Mouse (Mus musculus): Measurements from ENCODE around the gene Bcl2l2. TPM values are rescaled to one million over a fixed set of nuclear protein-coding genes. Genes with fewer than 3 reads are reported as not detected.

Gene Bcl2l2
- polyA plus RNA-seq, 1 experiment from 2014 or later, result 3.3 TPM

DNA sequence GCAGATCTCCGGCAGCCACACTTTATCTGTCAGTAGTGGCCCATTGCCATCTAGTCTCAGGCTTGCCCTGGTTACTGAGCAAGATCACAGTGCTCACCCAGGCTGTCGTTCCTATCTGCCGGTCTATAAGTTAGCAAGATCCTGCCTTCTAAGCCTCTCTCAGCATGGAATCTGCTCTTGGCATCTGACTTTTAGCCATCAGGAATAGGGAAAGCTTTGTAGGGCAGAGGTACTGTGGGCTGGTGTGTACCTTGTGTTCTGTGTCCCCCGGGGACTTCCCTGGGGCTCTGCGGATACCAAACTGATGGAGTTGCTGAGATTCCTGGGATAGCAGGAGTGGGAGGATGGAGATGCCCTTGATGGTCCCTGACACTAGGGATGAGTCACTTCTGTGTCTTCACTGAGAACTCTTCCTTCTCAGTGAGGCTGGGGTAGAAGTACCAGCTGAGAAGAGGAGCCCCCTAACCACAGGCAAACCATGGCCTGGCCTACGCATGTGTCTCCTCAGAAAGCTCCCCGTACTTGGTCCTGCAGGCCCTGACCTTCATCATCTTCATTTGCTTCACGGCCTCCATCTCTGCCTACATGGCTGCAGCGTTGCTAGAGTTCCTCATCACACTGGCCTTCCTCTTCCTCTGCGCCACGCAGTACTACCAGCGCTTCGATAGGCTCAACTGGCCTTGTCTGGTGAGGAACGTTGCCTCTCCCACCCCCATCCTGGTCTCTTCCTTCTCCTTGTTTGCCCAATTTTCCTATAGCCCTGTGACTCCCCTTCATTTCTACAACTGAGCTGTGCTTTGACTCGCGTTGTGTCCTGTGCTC lies 54.4 kb downstream of the Bcl2l2 start:
- no peak overlapping the region for H3K9ac ChIP-seq (replicated peaks)
- H3K36me3 ChIP-seq, result no peaks in the 10 kb centered on the region
- WGBS, result 89% methylated on average over 16 of the region's 16 CpGs
- no peak overlapping the region for H3K4me2 ChIP-seq
- no peak overlapping the region for H3K4me3 ChIP-seq (replicated peaks)
- no peaks in the 10 kb centered on the region for H3K9me3 ChIP-seq
- peaks cover 25% of the 10 kb centered on the region for H3K4me1 ChIP-seq (replicated peaks)
- ATAC-seq (ENCODE audit: insufficient number of reproducible peaks, insufficient read depth, low FRiP score, low TSS enrichment, low read depth), result no peak
- no peak overlapping the region for H3K27ac ChIP-seq
- H3K27me3 ChIP-seq, result no peaks in the 10 kb centered on the region

Other genes with a start within 250 kb of the Bcl2l2 start
- gene Gm17606, start 242.4 kb upstream of the Bcl2l2 start, polyA plus RNA-seq (2016; fragmentation: Nextera tagmentation; extraction: Ambion mirVana), result not detected in 2 replicates
- gene Cdh24, start 242.0 kb upstream of the Bcl2l2 start, polyA plus RNA-seq (2016; fragmentation: Nextera tagmentation; extraction: Ambion mirVana), result 11.8 and 12.9 TPM in 2 replicates
- gene 1700123O20Rik, start 197.2 kb upstream of the Bcl2l2 start, polyA plus RNA-seq (2016; fragmentation: Nextera tagmentation; extraction: Ambion mirVana), result 105 TPM in 2 replicates
- gene Acin1, start 196.4 kb upstream of the Bcl2l2 start, polyA plus RNA-seq (2016; fragmentation: Nextera tagmentation; extraction: Ambion mirVana), result 148 and 175 TPM in 2 replicates
- gene Gm29776, start 184.5 kb upstream of the Bcl2l2 start, polyA plus RNA-seq (2016; fragmentation: Nextera tagmentation; extraction: Ambion mirVana), result 0.16 and 0.23 TPM in 2 replicates
- not detected in 2 replicates for gene Cebpe, start 171.2 kb upstream of the Bcl2l2 start, polyA plus RNA-seq (2016; fragmentation: Nextera tagmentation; extraction: Ambion mirVana)
- 0.56 and 1.1 TPM in 2 replicates for gene Slc7a8, start 101.4 kb upstream of the Bcl2l2 start, polyA plus RNA-seq (2016; fragmentation: Nextera tagmentation; extraction: Ambion mirVana)
- not detected in 2 replicates for gene Rnf212b, start 69.2 kb upstream of the Bcl2l2 start, polyA plus RNA-seq (2016; fragmentation: Nextera tagmentation; extraction: Ambion mirVana)
- gene Homez, start 12.4 kb upstream of the Bcl2l2 start, polyA plus RNA-seq (2016; fragmentation: Nextera tagmentation; extraction: Ambion mirVana), result 14.2 and 15.9 TPM in 2 replicates
- gene Ppp1r3e, start 5.8 kb upstream of the Bcl2l2 start, polyA plus RNA-seq (2016; fragmentation: Nextera tagmentation; extraction: Ambion mirVana), result 0.74 TPM in 1 of 2 replicates, not detected in the other
- gene Gm20521, start 64 bp downstream of the Bcl2l2 start, polyA plus RNA-seq (2016; fragmentation: Nextera tagmentation; extraction: Ambion mirVana), result not detected in 2 replicates
- gene Pabpn1, start 9.1 kb downstream of the Bcl2l2 start, polyA plus RNA-seq (2016; fragmentation: Nextera tagmentation; extraction: Ambion mirVana), result 183 and 200 TPM in 2 replicates
- 98.2 and 102 TPM in 2 replicates for gene Slc22a17, start 29.8 kb downstream of the Bcl2l2 start, polyA plus RNA-seq (2016; fragmentation: Nextera tagmentation; extraction: Ambion mirVana)
- 44.5 and 52.7 TPM in 2 replicates for gene Efs, start 42.7 kb downstream of the Bcl2l2 start, polyA plus RNA-seq (2016; fragmentation: Nextera tagmentation; extraction: Ambion mirVana)
- not detected in 2 replicates for gene Il25, start 49.3 kb downstream of the Bcl2l2 start, polyA plus RNA-seq (2016; fragmentation: Nextera tagmentation; extraction: Ambion mirVana)
- 5.5 and 8.4 TPM in 2 replicates for gene Cmtm5, start 52.9 kb downstream of the Bcl2l2 start, polyA plus RNA-seq (2016; fragmentation: Nextera tagmentation; extraction: Ambion mirVana)
- 1.8 and 3.3 TPM in 2 replicates for gene Myh6, start 83.5 kb downstream of the Bcl2l2 start, polyA plus RNA-seq (2016; fragmentation: Nextera tagmentation; extraction: Ambion mirVana)
- gene Gm17428, start 93.6 kb downstream of the Bcl2l2 start, polyA plus RNA-seq (2016; fragmentation: Nextera tagmentation; extraction: Ambion mirVana), result not detected in 2 replicates
- gene Myh7, start 111.2 kb downstream of the Bcl2l2 start, polyA plus RNA-seq (2016; fragmentation: Nextera tagmentation; extraction: Ambion mirVana), result 9.3 and 10.5 TPM in 2 replicates
- 84.3 and 85.3 TPM in 2 replicates for gene Ngdn, start 132.1 kb downstream of the Bcl2l2 start, polyA plus RNA-seq (2016; fragmentation: Nextera tagmentation; extraction: Ambion mirVana)
- 6.9 and 7.0 TPM in 2 replicates for gene Zfhx2, start 208.9 kb downstream of the Bcl2l2 start, polyA plus RNA-seq (2016; fragmentation: Nextera tagmentation; extraction: Ambion mirVana)
- gene Thtpa, start 211.4 kb downstream of the Bcl2l2 start, polyA plus RNA-seq (2016; fragmentation: Nextera tagmentation; extraction: Ambion mirVana), result 24.0 and 24.2 TPM in 2 replicates
- 10.7 and 13.7 TPM in 2 replicates for gene Ap1g2, start 223.2 kb downstream of the Bcl2l2 start, polyA plus RNA-seq (2016; fragmentation: Nextera tagmentation; extraction: Ambion mirVana)
- gene Jph4, start 233.6 kb downstream of the Bcl2l2 start, polyA plus RNA-seq (2016; fragmentation: Nextera tagmentation; extraction: Ambion mirVana), result 0.69 and 0.78 TPM in 2 replicates